Mouse (Mus musculus): ENCODE results near the gene Fcer2a. TPM values are rescaled to one million over a fixed set of nuclear protein-coding genes. Genes with fewer than 3 reads are reported as not detected.

Fcer2a gene
- polyA plus RNA-seq, 1 experiment from 2014 or later = 0.20 TPM

- H3K27ac ChIP-seq (replicated peaks) = peak within 1 kb of the TSS; percentile 76
- no peaks in the 10 kb centered on the region for H3K27me3 ChIP-seq
- peaks cover 12% of the 10 kb centered on the region for H3K4me1 ChIP-seq (replicated peaks)
- no peaks in the 10 kb centered on the region for H3K36me3 ChIP-seq
- WGBS = 1% methylated on average over 23 of the region's 23 CpGs
- H3K9ac ChIP-seq = peak within 1 kb of the TSS; percentile 72
- ATAC-seq (ENCODE audit: low read depth) = peak; percentile 88
- H3K9me3 ChIP-seq = no peaks in the 10 kb centered on the region
- H3K4me2 ChIP-seq = peak within 1 kb of the TSS; percentile 58
- H3K4me3 ChIP-seq = peak within 1 kb of the TSS; percentile 50
Measured at GRCm38 (mm10) chr8:3671980-3672491, 21.9 kb downstream of the Fcer2a start, which contains the start of gene Fcor. Fcor (minus strand) TSS chr8:3672362.

DNA sequence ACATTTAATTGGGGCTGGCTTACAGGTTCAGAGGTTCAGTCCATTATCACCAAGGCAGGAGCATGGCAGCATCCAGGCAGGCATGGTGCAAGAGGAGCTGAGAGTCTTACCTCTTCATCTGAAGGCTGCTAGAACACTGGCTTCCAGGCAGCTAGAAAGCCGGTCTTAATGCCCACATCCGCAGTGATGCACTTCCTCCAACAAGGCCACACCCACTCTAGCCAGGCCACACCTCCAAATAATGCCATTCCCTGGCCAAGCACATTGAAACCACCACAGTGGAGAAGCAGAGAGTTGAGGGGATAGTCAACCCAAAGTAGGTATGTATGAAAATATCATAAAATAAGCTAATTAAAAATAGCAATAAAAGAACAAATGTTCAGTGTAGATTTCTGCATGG lies 23.6 kb downstream of the Fcer2a start:
- H3K36me3 ChIP-seq = no peaks in the 10 kb centered on the region
- no peaks in the 10 kb centered on the region for H3K9me3 ChIP-seq
- no peak for ATAC-seq (ENCODE audit: low read depth)
- peaks cover 12% of the 10 kb centered on the region; the same call in 1 of the 2 replicates for H3K4me1 ChIP-seq (replicated peaks)
- WGBS = 85% methylated on average over 2 of the region's 2 CpGs
- H3K9ac ChIP-seq = no peak overlapping the region
- no peak overlapping the region for H3K27ac ChIP-seq (replicated peaks)
- no peak overlapping the region for H3K4me2 ChIP-seq
- H3K27me3 ChIP-seq = no peaks in the 10 kb centered on the region
- H3K4me3 ChIP-seq = no peak overlapping the region

DNA sequence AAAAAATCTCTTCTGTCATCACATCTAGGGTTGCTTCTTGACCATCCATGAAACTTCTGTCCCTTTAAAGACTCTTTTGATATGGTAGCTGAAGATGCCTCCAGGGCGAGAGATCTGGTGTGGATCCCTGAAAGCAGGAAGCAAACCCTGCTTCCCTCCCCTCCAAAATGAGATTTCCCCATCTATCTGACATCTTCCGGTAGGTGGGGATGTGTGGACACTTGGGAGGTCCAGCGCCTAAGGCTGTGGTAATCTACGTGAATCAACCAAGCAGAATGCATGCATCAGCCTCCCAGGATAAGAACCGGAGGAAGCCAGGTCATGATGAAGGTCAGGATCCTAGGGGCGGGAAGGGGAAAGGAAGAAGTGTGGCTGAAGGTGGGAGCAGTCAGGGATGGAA lies 28.5 kb downstream of the Fcer2a start, which contains the start of gene Mcemp1:
TSS of gene Mcemp1 (plus strand) at position 248 of the 400 bp plus-strand sequence.
- H3K27me3 ChIP-seq = no peaks in the 10 kb centered on the region
- H3K4me1 ChIP-seq (replicated peaks) = no peaks in the 10 kb centered on the region
- H3K9me3 ChIP-seq = no peaks in the 10 kb centered on the region
- ATAC-seq (ENCODE audit: low read depth) = no peak
- WGBS = 79% methylated on average over 6 of the region's 6 CpGs
- H3K36me3 ChIP-seq = no peaks in the 10 kb centered on the region
- no peak within 1 kb of the TSS for H3K4me3 ChIP-seq
- no peak within 1 kb of the TSS for H3K4me2 ChIP-seq
- H3K27ac ChIP-seq (replicated peaks) = no peak within 1 kb of the TSS
- H3K9ac ChIP-seq = no peak within 1 kb of the TSS

DNA sequence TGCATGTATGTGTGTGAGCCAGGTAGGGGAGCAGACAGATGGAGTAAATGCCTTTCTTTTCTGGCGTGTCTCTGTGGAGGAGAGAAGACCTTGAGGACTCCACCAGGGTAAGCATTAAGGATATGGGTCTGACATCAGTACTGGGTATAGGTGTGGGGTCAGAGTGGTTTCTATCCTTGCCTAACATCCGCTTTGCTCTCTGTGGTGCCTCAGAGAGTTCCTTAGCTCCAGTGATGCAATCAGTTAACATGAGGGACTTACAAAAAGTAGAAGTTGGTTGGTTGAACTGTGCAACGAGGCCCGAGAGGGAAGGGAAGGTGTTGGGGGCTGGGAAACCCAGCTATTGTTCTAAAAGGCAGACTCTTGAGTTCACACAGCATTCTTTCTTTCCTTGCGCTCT lies 29.6 kb downstream of the Fcer2a start:
- WGBS = 66% methylated on average over 5 of the region's 5 CpGs

DNA sequence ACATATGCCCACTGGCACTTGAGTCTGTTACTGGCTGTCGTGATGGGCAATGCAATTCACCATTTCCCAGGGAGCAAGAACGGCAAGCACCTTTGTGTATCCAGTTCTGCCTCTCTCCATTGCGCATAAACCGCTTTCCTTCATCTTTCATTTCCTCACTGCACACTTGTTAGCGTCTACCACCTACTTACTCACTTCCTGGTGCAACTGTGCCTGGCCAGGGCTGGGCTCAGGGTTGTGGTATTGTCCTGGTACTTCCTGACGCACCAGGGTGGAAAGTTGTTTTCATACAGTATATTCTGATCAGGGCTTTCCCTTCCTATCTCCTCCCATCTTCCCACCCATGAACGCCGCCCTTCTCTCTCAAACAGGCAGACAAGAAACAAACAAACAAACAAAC lies 33.1 kb downstream of the Fcer2a start:
- 87% methylated on average over 8 of the region's 8 CpGs for WGBS
- peaks cover 8% of the 10 kb centered on the region for H3K4me1 ChIP-seq (replicated peaks)
- no peak for ATAC-seq (ENCODE audit: low read depth)
- no peaks in the 10 kb centered on the region for H3K9me3 ChIP-seq
- H3K27me3 ChIP-seq = no peaks in the 10 kb centered on the region
- H3K4me2 ChIP-seq = no peak overlapping the region
- no peak overlapping the region for H3K27ac ChIP-seq (replicated peaks)
- no peak overlapping the region for H3K9ac ChIP-seq
- no peak overlapping the region for H3K4me3 ChIP-seq
- H3K36me3 ChIP-seq = no peaks in the 10 kb centered on the region

More for the DNA sequence above, 29.6 kb downstream of the Fcer2a start:
- Histone ChIP-seq H3K27ac (replicated peaks) (no peak overlapping the region), H3K27me3 (no peaks in the 10 kb centered on the region), H3K9ac (no peak overlapping the region), H3K4me1 (replicated peaks) (no peaks in the 10 kb centered on the region), H3K9me3 (no peaks in the 10 kb centered on the region), H3K4me3 (no peak overlapping the region), H3K36me3 (no peaks in the 10 kb centered on the region), H3K4me2 (no peak overlapping the region)
- ATAC-seq (ENCODE audit: low read depth) = no peak

- H3K4me3 ChIP-seq = no peak overlapping the region
- no peak overlapping the region for H3K4me2 ChIP-seq
- no peaks in the 10 kb centered on the region for H3K36me3 ChIP-seq
- WGBS = 26% methylated on average over 7 of the region's 7 CpGs
- H3K27ac ChIP-seq (replicated peaks) = no peak overlapping the region
- ATAC-seq (ENCODE audit: low read depth) = no peak
- no peak overlapping the region for H3K9ac ChIP-seq
- H3K9me3 ChIP-seq = no peaks in the 10 kb centered on the region
- no peaks in the 10 kb centered on the region for H3K27me3 ChIP-seq
- peaks cover 8% of the 10 kb centered on the region for H3K4me1 ChIP-seq (replicated peaks)
Measured at GRCm38 (mm10) chr8:3656725-3657381, 37.1 kb downstream of the Fcer2a start.

- 74% methylated on average over 3 of the region's 3 CpGs for WGBS
- no peaks in the 10 kb centered on the region for H3K27me3 ChIP-seq
- no peaks in the 10 kb centered on the region for H3K9me3 ChIP-seq
- H3K4me1 ChIP-seq (replicated peaks) = peaks cover 8% of the 10 kb centered on the region
- H3K4me3 ChIP-seq = no peak within 1 kb of the TSS
- H3K36me3 ChIP-seq = no peaks in the 10 kb centered on the region
- H3K4me2 ChIP-seq = no peak within 1 kb of the TSS
- H3K27ac ChIP-seq (replicated peaks) = no peak within 1 kb of the TSS
- ATAC-seq (ENCODE audit: low read depth) = no peak
- no peak within 1 kb of the TSS for H3K9ac ChIP-seq
Measured at GRCm38 (mm10) chr8:3655526-3655925, 38.4 kb downstream of the Fcer2a start, which contains the start of gene Retn. Retn (plus strand) TSS chr8:3655770.

- 78% methylated on average over 11 of the region's 11 CpGs for WGBS
- no peaks in the 10 kb centered on the region for H3K36me3 ChIP-seq
- H3K27ac ChIP-seq (replicated peaks) = no peak overlapping the region
- H3K9ac ChIP-seq = no peak overlapping the region
- H3K4me2 ChIP-seq = no peak overlapping the region
- ATAC-seq (ENCODE audit: low read depth) = peak; percentile 65
- peaks cover 8% of the 10 kb centered on the region for H3K4me1 ChIP-seq (replicated peaks)
- no peaks in the 10 kb centered on the region for H3K27me3 ChIP-seq
- H3K9me3 ChIP-seq = no peaks in the 10 kb centered on the region
- H3K4me3 ChIP-seq = no peak overlapping the region
Measured at GRCm38 (mm10) chr8:3654726-3655508, 39.1 kb downstream of the Fcer2a start.

- 67% methylated on average over 3 of the region's 3 CpGs for WGBS
- Histone ChIP-seq H3K4me1 (replicated peaks) (peaks cover 8% of the 10 kb centered on the region), H3K9me3 (no peaks in the 10 kb centered on the region), H3K4me2 (no peak overlapping the region), H3K27me3 (no peaks in the 10 kb centered on the region), H3K9ac (no peak overlapping the region), H3K27ac (replicated peaks) (no peak overlapping the region), H3K4me3 (no peak overlapping the region), H3K36me3 (no peaks in the 10 kb centered on the region)
- no peak for ATAC-seq (ENCODE audit: low read depth)
Measured at GRCm38 (mm10) chr8:3652845-3653244, 41.1 kb downstream of the Fcer2a start.

GRCm38 (mm10) chr8:3648990-3649389 lies 45.0 kb downstream of the Fcer2a start:
- Histone ChIP-seq H3K27me3 (no peaks in the 10 kb centered on the region), H3K36me3 (no peaks in the 10 kb centered on the region), H3K4me1 (replicated peaks) (no peaks in the 10 kb centered on the region), H3K4me2 (no peak overlapping the region), H3K4me3 (no peak overlapping the region), H3K9me3 (no peaks in the 10 kb centered on the region), H3K27ac (replicated peaks) (no peak overlapping the region), H3K9ac (no peak overlapping the region)
- ATAC-seq (ENCODE audit: low read depth) = no peak
- 39% methylated on average over 1 of the region's 1 CpGs for WGBS

DNA sequence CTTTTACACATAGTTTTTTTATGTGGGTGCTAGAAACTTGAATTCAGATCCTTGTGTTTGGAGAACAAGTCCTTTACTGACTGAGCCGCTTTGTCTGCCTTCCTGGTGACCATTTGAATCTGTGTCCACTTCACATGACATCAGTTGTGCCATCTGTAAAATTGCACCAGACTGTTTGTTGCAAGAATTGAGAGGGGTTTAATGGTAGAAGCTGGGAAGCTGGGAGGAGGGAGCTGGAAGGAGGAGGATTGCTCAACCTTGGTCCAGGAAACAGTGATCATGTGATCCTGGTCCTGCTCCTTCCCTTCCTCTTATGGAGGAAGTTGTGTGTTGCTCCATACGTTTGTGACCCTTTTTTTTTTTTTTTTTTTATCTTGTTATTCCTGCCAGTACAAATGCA lies 45.7 kb downstream of the Fcer2a start:
- Histone ChIP-seq H3K9ac (no peak overlapping the region), H3K27me3 (no peaks in the 10 kb centered on the region), H3K36me3 (no peaks in the 10 kb centered on the region), H3K9me3 (no peaks in the 10 kb centered on the region), H3K27ac (replicated peaks) (no peak overlapping the region), H3K4me1 (replicated peaks) (no peaks in the 10 kb centered on the region), H3K4me2 (no peak overlapping the region), H3K4me3 (no peak overlapping the region)
- 72% methylated on average over 2 of the region's 2 CpGs for WGBS
- no peak for ATAC-seq (ENCODE audit: low read depth)

DNA sequence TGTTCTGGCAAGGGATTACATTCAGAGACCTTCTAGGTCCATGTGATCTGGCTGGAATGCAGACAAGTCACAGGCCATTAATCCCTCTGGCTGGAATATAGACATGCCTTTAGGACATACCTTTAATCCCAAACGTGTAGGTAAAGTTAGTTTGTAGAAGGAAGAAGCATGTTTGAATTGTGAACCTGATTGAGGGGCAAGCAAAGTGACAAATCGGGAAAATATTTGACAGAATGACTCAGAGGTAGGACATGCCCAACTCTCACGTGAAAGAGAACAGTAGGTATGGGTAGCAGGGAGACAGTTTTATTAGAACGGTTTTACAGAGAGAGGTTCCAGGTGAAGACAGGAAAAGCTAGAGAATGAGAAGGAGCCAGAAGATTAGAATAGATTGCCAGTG lies 46.4 kb downstream of the Fcer2a start:
- Histone ChIP-seq H3K4me2 (no peak overlapping the region), H3K9me3 (no peaks in the 10 kb centered on the region), H3K27me3 (no peaks in the 10 kb centered on the region), H3K36me3 (no peaks in the 10 kb centered on the region), H3K9ac (no peak overlapping the region), H3K27ac (replicated peaks) (no peak overlapping the region), H3K4me1 (replicated peaks) (no peaks in the 10 kb centered on the region), H3K4me3 (no peak overlapping the region)
- WGBS = 82% methylated on average over 4 of the region's 4 CpGs
- ATAC-seq (ENCODE audit: low read depth) = no peak
